Mouse (Mus musculus): ENCODE measurements around the gene Med16. TPM values are rescaled to one million over a fixed set of nuclear protein-coding genes. Genes with fewer than 3 reads are reported as not detected.

Med16 gene
- total and polyA plus RNA-seq, 3 experiments: 10.2 to 22.8 (median 12.1) TPM

GRCm38 (mm10) chr10:79879527-79879926, 29.2 kb downstream of the Med16 start:
- H3K9ac ChIP-seq (ENCODE audit: insufficient read depth, low read depth): no peak overlapping the region
- peaks cover 3% of the 10 kb centered on the region for H3K27me3 ChIP-seq (replicated peaks)
- no peak overlapping the region for H3K27ac ChIP-seq (ENCODE audit: insufficient read depth, low read depth)
- H3K4me3 ChIP-seq (replicated peaks in 1 of 3; ENCODE audit: low read depth in 2 of 3, low read length in 2 of 3, poor library complexity in 1 of 3): no peak overlapping the region
- no peak for DNase-seq (ENCODE audit: extremely low read depth)
- no peak overlapping the region for H3K4me2 ChIP-seq (ENCODE audit: insufficient read depth, low read depth, poor library complexity, severe bottlenecking)
- no peaks in the 10 kb centered on the region for H3K9me3 ChIP-seq (replicated peaks; ENCODE audit: low read length)
- in situ Hi-C loops (cut with MboI; ENCODE audit: low pct_ligation_motif_present, low pct_unique_long_range_greater_than_20kb, low sequenced_read_pairs): no loop called here
- no peak for TF ChIP-seq TCF12 (IDR thresholded peaks at IDR 0.05; ENCODE audit: low read depth, low read length)
- TF ChIP-seq NRF1 (IDR thresholded peaks at IDR 0.05; ENCODE audit: low read depth, low read length): no peak
- TF ChIP-seq MAFK (IDR thresholded peaks at IDR 0.05; ENCODE audit: insufficient replicate concordance, low read length): no peak
- no peak for TF ChIP-seq MXI1 (IDR thresholded peaks at IDR 0.05; ENCODE audit: low read depth, low read length)
- TF ChIP-seq ETS1 (conservative IDR thresholded peaks at IDR 0.05; ENCODE audit: low read depth, low read length): no peak
- TF ChIP-seq IRF4 (IDR thresholded peaks at IDR 0.05; ENCODE audit: low read depth, low read length): no peak
- TF ChIP-seq NELFE (IDR thresholded peaks at IDR 0.05; ENCODE audit: low read depth, low read length): no peak
- no peak for TF ChIP-seq ZMIZ1 (IDR thresholded peaks at IDR 0.05; ENCODE audit: low read depth, low read length)
- no peak for TF ChIP-seq CHD1 (IDR thresholded peaks at IDR 0.05; ENCODE audit: low read depth, low read length)
- TF ChIP-seq ZNF384 (IDR thresholded peaks at IDR 0.05; ENCODE audit: low read depth, low read length): no peak
- TF ChIP-seq POLR2AphosphoS2 (IDR thresholded peaks at IDR 0.05; ENCODE audit: low read depth, low read length): no peak
- H3K4me1 ChIP-seq (ENCODE audit: control insufficient read depth in 1 of 2, insufficient read depth in 2 of 2): peaks cover 19 to 48% of the 10 kb centered on the region in 2 experiments
- dilution Hi-C loops (cut with MboI; ENCODE audit: extremely low pct_ligation_motif_present, extremely low pct_unique_long_range_greater_than_20kb, low sequenced_read_pairs): no loop called here
- no peaks in the 10 kb centered on the region for H3K79me2 ChIP-seq (replicated peaks; ENCODE audit: control insufficient read depth, extremely low read depth, insufficient read depth, poor library complexity, severe bottlenecking)
- H3K36me3 ChIP-seq (replicated peaks in 1 of 2; ENCODE audit: control insufficient read depth in 1 of 2, insufficient read depth in 1 of 2, low read length in 1 of 2): no peaks in the 10 kb centered on the region

DNA sequence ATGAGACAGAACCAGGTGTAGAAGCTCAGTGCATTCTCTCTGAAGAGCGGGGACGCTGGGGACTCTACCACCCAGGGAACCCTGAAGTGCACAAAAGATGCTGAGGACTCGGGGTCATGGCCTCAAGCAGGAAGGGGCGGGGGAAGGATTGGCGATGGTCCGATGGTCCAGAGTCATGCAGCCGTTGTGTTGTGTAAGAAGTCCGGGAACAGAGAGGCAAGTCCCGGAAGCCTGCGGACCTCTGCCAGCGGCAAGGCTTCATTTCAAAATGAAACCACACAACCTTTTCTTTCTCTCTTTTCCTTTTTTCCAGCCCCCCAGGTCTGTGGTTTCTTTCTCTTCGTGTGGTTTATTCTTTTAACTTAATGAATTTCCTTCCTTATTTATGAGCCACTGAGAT, 31.0 kb downstream of the Med16 start:
- peaks cover 20 to 39% of the 10 kb centered on the region in 2 experiments for H3K4me1 ChIP-seq (ENCODE audit: control insufficient read depth in 1 of 2, insufficient read depth in 2 of 2)
- no peak for DNase-seq (ENCODE audit: extremely low read depth)
- in situ Hi-C loops (cut with MboI; ENCODE audit: low pct_ligation_motif_present, low pct_unique_long_range_greater_than_20kb, low sequenced_read_pairs) (no loop called here), dilution Hi-C loops (cut with MboI; ENCODE audit: extremely low pct_ligation_motif_present, extremely low pct_unique_long_range_greater_than_20kb, low sequenced_read_pairs) (no loop called here)
- H3K4me2 ChIP-seq (ENCODE audit: insufficient read depth, low read depth, poor library complexity, severe bottlenecking): peak overlapping the region; percentile 8; the same call in 1 of the 2 replicates
- TF ChIP-seq NRF1 (IDR thresholded peaks at IDR 0.05; ENCODE audit: low read depth, low read length) (no peak), TBP (conservative IDR thresholded peaks at IDR 0.05; ENCODE audit: low read depth, low read length) (no peak), JUN (IDR thresholded peaks at IDR 0.05; ENCODE audit: insufficient read depth, low read depth, low read length) (no peak), UBTF (IDR thresholded peaks at IDR 0.05; ENCODE audit: low read depth, low read length) (no peak), MYC (IDR thresholded peaks at IDR 0.05; ENCODE audit: low read depth, low read length) (no peak), CHD2 (IDR thresholded peaks at IDR 0.05; ENCODE audit: low read length) (no peak), ZC3H11A (IDR thresholded peaks at IDR 0.05; ENCODE audit: low read depth, low read length) (no peak), BHLHE40 (IDR thresholded peaks at IDR 0.05; ENCODE audit: low read depth, low read length) (no peak), MAZ (IDR thresholded peaks at IDR 0.05; ENCODE audit: low read depth, low read length) (no peak)
- H3K36me3 ChIP-seq (replicated peaks in 1 of 2; ENCODE audit: control insufficient read depth in 1 of 2, insufficient read depth in 1 of 2, low read length in 1 of 2): no peaks in the 10 kb centered on the region
- H3K9ac ChIP-seq (ENCODE audit: insufficient read depth, low read depth): no peak overlapping the region
- H3K79me2 ChIP-seq (replicated peaks; ENCODE audit: control insufficient read depth, extremely low read depth, insufficient read depth, poor library complexity, severe bottlenecking): no peaks in the 10 kb centered on the region
- H3K4me3 ChIP-seq (replicated peaks in 1 of 3; ENCODE audit: low read depth in 2 of 3, low read length in 2 of 3, poor library complexity in 1 of 3): no peak overlapping the region
- no peak overlapping the region for H3K27ac ChIP-seq (ENCODE audit: insufficient read depth, low read depth)
- H3K27me3 ChIP-seq (replicated peaks): no peaks in the 10 kb centered on the region
- no peaks in the 10 kb centered on the region for H3K9me3 ChIP-seq (replicated peaks; ENCODE audit: low read length)
